Mouse (Mus musculus): ENCODE measurements around the gene Srrt.
A peak's percentile ranks its signal among the peaks of the same experiment; 100 is the strongest.
"Not testable (repeated sequence)": the region's sequence is repeated elsewhere in the genome, so short reads cannot be mapped to it uniquely, and the experiment has no call there.

The Srrt gene

GRCm38 (mm10) chr5:137299240-137299639 is 8.2 kb downstream of the Srrt start:
- DNase-seq (ENCODE audit: extremely low read depth, low read depth, low spot score) = no peak

GRCm38 (mm10) chr5:137297126-137297525 is 10.3 kb downstream of the Srrt start:
- no peak for DNase-seq (ENCODE audit: extremely low read depth, low read depth, low spot score)

GRCm38 (mm10) chr5:137295712-137296111 is 11.8 kb downstream of the Srrt start:
- no peak for DNase-seq (ENCODE audit: extremely low read depth, low read depth, low spot score)

DNA sequence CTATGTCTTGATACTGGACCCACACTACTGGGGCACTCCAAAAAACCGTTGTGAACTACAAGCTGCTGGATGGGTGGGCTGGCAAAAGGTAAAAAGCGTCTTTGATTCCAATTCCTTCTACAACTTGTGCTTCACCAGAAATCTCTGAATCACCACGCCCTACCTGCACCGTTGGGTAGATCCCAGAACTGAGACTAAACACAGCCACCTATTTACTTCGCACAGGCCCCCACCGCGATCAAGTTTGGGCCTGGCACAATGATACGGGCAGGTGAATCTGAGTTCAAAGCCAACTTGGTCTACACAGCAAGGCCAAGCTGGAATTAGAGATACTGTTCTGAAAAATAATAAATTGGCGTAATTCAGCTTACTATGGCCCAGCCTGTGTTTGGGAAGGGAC is 12.2 kb downstream of the Srrt start:
- no peak for DNase-seq (ENCODE audit: extremely low read depth, low read depth, low spot score)

DNA sequence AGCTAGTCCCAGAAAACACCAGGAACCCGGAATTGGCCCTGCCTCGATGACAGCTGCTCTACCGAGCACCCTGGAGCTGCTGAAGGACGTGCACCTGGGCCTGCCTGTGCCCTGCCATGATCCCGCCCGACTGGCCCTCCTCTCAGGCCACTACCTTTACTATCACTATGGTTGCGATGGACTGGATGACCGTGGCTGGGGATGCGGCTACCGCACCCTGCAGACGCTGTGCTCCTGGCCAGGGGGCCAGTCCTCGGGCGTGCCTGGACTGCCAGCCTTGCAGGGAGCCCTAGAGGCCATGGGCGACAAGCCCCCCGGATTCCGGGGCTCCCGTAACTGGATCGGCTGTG is 12.8 kb downstream of the Srrt start:
- no peak for DNase-seq (ENCODE audit: extremely low read depth, low read depth, low spot score)

GRCm38 (mm10) chr5:137293839-137294743 is 13.4 kb downstream of the Srrt start, which contains the start of gene Ufsp1:
TSS of gene Ufsp1 (plus strand) at chr5:137294629.
- peak; percentile 47 for DNase-seq (ENCODE audit: extremely low read depth, low read depth, low spot score)

DNA sequence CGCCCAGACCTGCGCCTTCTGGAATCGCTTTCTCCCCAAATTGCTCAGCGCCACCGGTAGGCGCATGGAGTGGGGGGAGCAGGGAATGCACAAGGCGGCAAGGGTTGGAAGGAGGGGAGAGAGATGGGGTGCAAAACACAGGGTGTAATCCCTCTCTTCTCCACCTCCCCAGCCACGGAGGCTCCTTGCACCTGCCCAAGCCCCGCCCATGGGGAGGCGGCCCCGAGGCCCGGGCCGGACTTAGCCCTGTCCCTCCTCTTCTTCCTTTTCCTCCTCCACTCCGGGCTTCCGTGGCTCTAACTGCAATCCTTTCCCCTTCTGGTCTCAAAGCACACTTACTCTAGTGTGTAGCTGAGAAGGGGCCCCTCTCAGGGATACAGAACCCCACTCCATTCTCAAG is 14.2 kb downstream of the Srrt start:
- DNase-seq (ENCODE audit: extremely low read depth, low read depth, low spot score) = no peak

DNA sequence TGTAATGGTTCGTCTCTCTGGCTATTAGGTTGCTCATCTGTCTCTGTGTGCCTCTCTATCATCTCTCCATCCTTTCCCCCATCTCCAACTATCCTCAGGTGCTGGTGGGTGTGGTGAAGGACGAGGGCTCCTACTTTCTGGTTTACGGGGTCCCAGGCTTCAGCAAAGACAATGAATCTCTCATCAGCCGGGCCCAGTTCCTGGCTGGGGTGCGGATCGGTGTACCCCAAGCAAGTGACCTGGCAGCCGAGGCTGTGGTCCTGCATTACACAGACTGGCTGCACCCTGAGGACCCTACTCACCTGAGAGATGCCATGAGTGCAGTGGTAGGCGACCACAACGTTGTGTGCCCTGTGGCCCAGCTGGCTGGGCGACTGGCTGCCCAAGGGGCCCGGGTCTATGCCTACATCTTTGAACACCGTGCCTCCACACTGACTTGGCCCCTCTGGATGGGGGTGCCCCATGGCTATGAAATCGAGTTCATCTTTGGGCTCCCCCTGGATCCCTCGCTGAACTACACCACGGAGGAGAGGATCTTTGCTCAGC is 16.0 kb downstream of the Srrt start:
- DNase-seq (ENCODE audit: extremely low read depth, low read depth, low spot score) = no peak

DNA sequence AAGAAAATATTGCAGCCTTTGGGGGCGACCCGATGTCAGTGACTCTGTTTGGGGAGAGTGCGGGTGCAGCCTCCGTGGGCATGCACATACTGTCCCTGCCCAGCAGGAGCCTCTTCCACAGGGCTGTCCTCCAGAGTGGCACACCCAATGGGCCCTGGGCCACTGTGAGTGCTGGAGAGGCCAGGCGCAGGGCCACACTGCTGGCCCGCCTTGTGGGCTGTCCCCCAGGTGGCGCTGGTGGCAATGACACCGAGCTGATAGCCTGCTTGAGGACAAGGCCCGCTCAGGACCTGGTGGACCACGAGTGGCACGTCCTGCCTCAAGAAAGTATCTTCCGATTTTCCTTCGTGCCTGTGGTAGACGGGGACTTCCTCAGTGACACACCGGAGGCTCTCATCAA is 16.8 kb downstream of the Srrt start:
- no peak for DNase-seq (ENCODE audit: extremely low read depth, low read depth, low spot score)

DNA sequence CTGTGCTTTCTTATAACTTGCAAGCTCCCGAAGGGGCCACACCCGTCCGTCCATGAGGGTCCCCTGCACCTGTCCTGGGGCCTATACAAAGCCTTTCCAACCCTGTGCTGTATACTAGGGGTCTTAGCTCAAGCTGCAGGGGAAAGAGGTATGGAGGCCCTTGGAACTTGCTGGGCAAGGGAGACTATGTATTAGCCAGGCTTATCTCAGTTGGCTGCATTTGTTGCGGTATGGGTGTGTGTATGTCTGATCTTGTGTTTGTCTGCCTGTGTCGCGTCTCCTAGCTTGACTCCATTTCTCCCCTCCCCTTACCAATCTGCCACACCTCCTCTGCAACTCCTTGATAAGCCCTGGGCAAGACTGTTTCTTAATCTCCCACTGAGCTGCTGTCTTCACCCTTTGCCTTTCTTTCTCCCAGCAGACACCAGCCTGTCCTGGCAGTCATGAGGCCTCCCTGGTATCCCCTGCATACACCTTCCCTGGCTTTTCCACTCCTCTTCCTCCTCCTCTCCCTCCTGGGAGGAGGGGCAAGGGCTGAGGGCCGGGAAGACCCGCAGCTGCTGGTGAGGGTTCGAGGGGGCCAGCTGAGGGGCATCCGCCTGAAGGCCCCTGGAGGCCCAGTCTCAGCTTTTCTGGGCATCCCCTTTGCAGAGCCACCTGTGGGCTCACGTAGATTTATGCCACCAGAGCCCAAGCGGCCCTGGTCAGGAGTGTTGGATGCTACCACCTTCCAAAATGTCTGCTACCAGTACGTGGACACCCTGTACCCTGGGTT is 17.7 kb downstream of the Srrt start:
- no peak for DNase-seq (ENCODE audit: extremely low read depth, low read depth, low spot score)

DNA sequence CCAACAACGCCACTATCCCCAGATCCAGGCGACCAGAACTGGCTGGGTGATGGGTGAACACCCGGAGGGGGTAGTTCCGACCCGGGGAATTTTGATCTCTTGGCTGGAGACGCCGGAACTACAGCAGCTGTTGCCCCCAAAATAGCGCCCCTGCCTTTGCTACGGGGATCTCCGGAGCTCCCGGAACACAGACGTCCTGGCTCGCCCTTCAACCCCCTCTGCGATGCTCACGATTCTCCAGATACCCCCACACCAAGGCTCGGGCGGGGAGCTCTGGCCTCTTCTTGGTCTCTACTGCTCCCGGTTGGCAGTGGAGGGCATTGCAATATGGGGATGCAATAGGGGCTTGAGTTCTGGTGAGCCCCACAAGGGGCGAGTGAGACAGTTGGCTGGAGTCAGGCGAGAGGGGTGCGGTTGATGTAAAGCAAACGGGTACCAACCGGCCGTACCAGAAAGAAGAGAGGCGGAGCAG is 18.4 kb downstream of the Srrt start:
- DNase-seq (ENCODE audit: extremely low read depth, low read depth, low spot score) = no peak

DNA sequence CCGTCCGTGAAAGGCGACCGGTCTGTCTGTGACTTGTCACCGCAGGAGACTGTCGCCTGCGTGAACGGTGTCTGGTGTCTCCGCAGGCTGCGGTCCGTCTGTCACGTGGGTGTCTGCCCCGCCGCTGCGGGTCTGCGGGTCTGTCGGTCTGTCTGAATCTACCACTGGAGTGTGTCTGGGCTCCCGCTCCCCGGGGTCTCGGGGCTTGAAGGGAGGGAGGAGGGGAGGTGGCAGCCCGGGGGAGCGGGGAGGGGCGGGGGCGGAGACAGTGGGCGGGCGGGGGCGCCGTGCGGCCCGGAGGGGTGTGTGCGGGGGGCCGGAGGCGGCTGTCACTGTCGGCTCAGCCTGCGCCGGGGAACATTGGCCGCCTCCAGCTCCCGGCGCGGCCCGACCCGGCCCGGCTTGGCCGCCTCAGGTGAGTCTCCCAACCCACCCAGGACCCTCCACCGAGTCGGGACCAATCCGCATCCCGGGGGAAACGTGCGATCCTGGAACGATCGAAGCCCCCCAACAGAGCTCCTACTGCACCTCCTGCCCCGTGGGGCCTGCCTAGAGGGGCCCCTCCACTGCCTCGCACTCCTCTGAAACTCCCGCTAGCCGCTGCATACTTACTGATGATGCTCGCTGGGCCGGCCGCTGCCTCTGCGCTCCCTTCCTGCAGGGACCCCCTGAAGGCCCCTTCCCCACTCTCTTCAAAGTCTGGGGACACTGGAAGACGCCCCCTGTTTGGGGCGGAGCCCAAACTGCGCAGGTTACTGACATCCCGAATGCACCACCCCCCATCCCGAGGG is 19.3 kb downstream of the Srrt start:
- no peak for DNase-seq (ENCODE audit: extremely low read depth, low read depth, low spot score)

- DNase-seq (ENCODE audit: extremely low read depth, low read depth, low spot score) = no peak
Measured at GRCm38 (mm10) chr5:137287032-137287952, 20.2 kb downstream of the Srrt start, which contains the start of gene Ache. TSS of gene Ache (plus strand) at chr5:137287519.

- no peak for DNase-seq (ENCODE audit: extremely low read depth, low read depth, low spot score)
Measured at GRCm38 (mm10) chr5:137286655-137287031, 20.8 kb downstream of the Srrt start.

- DNase-seq (ENCODE audit: extremely low read depth, low read depth, low spot score) = no peak
Measured at GRCm38 (mm10) chr5:137285986-137286385, 21.5 kb downstream of the Srrt start.

DNA sequence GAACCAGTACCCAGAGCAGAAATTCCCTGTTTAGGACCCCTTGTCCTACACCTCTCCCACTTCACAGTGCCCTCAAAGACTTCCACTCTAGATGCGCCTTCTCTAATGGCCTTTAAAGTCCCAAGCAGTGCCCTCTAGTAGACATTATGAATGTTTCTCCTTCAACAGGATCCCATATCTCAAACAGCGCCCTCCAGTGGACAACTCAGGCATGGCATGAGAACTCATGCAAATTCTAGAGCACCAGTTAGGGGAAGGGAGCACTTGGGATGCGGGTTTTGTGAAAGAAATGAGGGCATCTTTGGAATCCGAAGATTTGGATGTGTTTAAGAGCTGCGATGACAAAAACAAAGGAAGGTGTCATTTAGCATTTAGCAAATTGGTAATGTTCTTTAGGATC is 22.4 kb downstream of the Srrt start:
- DNase-seq (ENCODE audit: extremely low read depth, low read depth, low spot score) = no peak

DNA sequence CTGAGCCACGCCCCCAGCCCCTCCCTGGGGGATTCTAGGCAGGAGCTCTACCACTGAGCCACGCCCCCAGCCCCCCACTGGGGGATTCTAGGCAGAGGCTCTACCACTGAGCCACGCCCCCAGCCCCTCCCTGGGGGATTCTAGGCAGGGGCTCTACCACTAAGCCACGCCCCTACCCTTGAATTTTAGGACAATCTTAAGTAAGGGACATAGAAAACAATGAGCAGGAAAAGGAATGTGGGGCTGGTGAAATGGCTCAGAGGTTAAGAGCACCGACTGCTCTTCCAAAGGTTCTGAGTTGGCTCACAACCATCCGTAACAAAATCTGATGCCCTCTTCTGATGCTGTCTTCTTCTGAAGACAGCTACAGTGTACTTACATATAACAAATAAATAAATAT is 23.1 kb downstream of the Srrt start:
- DNase-seq (ENCODE audit: extremely low read depth, low read depth, low spot score) = not testable (repeated sequence)

DNA sequence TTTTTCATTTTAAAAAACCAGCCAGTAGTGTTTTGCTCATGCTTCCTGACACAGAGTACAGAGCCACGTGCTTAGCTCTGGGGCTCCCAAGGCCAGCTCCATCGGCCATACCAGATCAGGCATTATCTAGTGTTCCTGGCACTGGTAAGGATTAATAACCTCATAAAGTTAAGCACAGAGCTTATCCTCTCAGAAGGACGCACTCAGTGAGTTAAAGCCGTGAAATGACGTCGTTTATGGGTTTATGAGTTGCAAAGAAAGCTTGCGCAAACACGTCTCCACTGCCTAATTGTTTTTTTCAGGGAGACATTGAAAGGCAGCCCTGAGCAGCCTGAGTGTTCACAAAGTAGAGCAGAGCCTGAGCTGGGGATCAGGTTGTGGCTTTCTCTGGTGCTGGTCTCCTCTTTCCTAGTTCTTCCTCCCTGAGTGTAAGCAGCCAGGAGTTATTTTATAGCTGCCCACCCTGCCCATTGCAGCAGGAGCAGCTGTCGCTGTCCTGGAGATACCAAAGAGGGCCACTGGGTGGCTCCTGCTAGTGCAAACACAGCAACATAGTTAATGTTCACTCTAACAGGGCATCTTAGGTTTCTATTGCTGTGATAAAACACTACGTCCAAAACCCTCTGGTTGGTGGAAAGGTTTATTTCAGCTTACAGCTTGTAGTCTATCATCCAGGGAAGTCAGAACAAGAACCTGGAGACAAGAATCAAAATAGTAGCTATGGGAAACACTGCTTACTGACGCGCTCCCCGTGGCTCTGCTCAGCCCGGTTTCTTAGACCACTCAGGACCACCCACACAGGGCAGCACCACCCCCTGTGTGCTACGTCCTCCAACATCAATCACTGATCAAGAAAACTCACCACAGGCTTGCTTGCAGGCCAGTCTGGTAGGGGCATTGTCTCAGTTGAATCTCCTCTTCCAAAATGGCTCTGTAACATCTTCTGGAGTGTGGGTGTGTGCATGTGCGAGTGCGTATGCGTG is 29.8 kb downstream of the Srrt start:
- DNase-seq (ENCODE audit: extremely low read depth, low read depth, low spot score) = peak; percentile 34
